Mouse (Mus musculus) kidney, postnatal 0 days (tissue): ENCODE data around the gene Wnt5b. TPM values are rescaled to one million over a fixed set of nuclear protein-coding genes. Genes with fewer than 3 reads are reported as not detected.
A peak's percentile ranks its signal among the peaks of the same experiment; 100 is the strongest.

Experiments used
- ATAC-seq: fragments of 200-750 bp; cut with Nextera tagmentation; replicated peaks from 2 replicates; pipeline ENCODE4 v1.8.0; 2017; ENCODE audit warnings: low read depth, moderate number of reproducible peaks, moderate TSS enrichment, moderate library complexity; ENCODE audit not compliant: low FRiP score
- DNase-seq: peaks from one replicate; pipeline ENCODE4 v3.0.0-alpha.2; 2016; ENCODE audit warnings: low spot score
- H3K27ac ChIP-seq: fragments of 300-500 bp; sonication (generic); 2 replicates; pipeline ENCODE4 v1.5.1; 2014; ENCODE audit warnings: mild to moderate bottlenecking
- H3K27me3 ChIP-seq: fragments of 300-500 bp; sonication (generic); 2 replicates; pipeline ENCODE4 v1.6.1; 2014; ENCODE audit warnings: low read length, mixed read lengths; ENCODE audit not compliant: insufficient read depth
- H3K36me3 ChIP-seq: fragments of 300-500 bp; sonication (generic); 2 replicates; pipeline ENCODE4 v1.6.1; 2014; ENCODE audit warnings: low read length, mixed read lengths; ENCODE audit not compliant: insufficient read depth
- H3K4me1 ChIP-seq: fragments of 300-500 bp; sonication (generic); replicated peaks from 2 replicates; pipeline ENCODE4 v1.6.1; 2014; ENCODE audit warnings: antibody characterized with exemption, low read length, mixed read lengths; ENCODE audit not compliant: insufficient read depth
- H3K4me2 ChIP-seq: fragments of 300-500 bp; sonication (generic); 2 replicates; pipeline ENCODE4 v1.6.1; 2014; ENCODE audit warnings: mild to moderate bottlenecking, low read length, moderate library complexity, mixed read lengths
- H3K4me3 ChIP-seq: fragments of 300-500 bp; sonication (generic); replicated peaks from 2 replicates; pipeline ENCODE4 v1.5.1; 2014; ENCODE audit warnings: low read depth, low read length
- H3K9ac ChIP-seq: fragments of 300-500 bp; sonication (generic); 2 replicates; pipeline ENCODE4 v1.6.1; 2014; ENCODE audit warnings: low read depth, low read length
- H3K9me3 ChIP-seq: fragments of 300-500 bp; sonication (generic); replicated peaks from 2 replicates; pipeline ENCODE4 v1.6.1; 2016; ENCODE audit warnings: low read length, inconsistent platforms, mixed read lengths
- CTCF ChIP-seq: IDR thresholded peaks from 2 replicates; pipeline ENCODE4 v1.5.1; 2016; ENCODE audit warnings: antibody characterized with exemption, low read depth, mild to moderate bottlenecking, moderate library complexity
- WGBS: fragments of 180-500 bp; shearing (Covaris S2); extraction: QIAGEN DNeasy Blood & Tissue Kit; methylation state at CpG from one replicate; pipeline ENCODE4 v1.1.7; 2014; 5-methylcytosine and 5-hydroxymethylcytosine counted together
- polyA plus RNA-seq: library from polyadenylated mRNA; unstranded; fragments of >200 nt; fragmentation: Nextera tagmentation; extraction: Ambion mirVana; gene quantifications from 2 replicates; pipeline ENCODE4 v1.2.1, GENCODE M21; 2015

The Wnt5b gene
- polyA plus RNA-seq, 1 experiment from 2014 or later = 12.2 TPM

DNA sequence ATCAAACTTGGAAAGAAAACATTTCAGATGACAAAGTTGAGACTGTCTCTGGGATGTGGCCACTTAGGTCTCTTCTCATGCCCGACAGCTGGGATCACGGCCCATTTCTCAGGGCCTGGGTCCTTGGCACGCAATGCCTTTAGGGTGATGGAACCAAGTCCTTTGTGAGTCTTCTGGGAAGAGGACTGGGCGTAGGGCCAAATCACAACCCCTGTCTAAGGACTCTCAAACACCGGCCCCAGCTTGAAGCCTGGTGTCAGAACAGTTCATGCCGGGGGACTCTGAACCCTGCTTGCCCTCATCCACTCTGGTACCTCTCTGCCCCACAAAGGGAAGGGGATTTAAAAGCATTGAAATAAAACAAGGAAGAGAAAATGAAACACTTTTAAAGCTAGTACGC lies 30.1 kb downstream of the Wnt5b start:
- Histone ChIP-seq H3K9me3 (no peaks in the 10 kb centered on the region), H3K27me3 (no peaks in the 10 kb centered on the region), H3K9ac (no peak overlapping the region), H3K4me1 (no peaks in the 10 kb centered on the region), H3K36me3 (no peaks in the 10 kb centered on the region), H3K4me3 (no peak overlapping the region), H3K27ac (0 out of 2 replicates have a peak overlapping the region, but pooled peaks have one; percentile 0), H3K4me2 (no peak overlapping the region)
- WGBS = 63% methylated on average over 7 of the region's 7 CpGs
- DNase-seq (no peak), ATAC-seq (no peak)
- TF ChIP-seq CTCF = no peak

GRCm38 (mm10) chr6:119513452-119513851 lies 30.7 kb downstream of the Wnt5b start:
- H3K9me3 ChIP-seq = no peaks in the 10 kb centered on the region
- no peak overlapping the region for H3K4me3 ChIP-seq
- H3K27ac ChIP-seq = 0 out of 2 replicates have a peak overlapping the region, but pooled peaks have one; percentile 0
- no peaks in the 10 kb centered on the region for H3K36me3 ChIP-seq
- WGBS = 37% methylated on average over 5 of the region's 5 CpGs
- no peaks in the 10 kb centered on the region for H3K27me3 ChIP-seq
- H3K4me1 ChIP-seq = no peaks in the 10 kb centered on the region
- H3K4me2 ChIP-seq = no peak overlapping the region
- ATAC-seq (no peak), DNase-seq (peak; percentile 42)
- no peak overlapping the region for H3K9ac ChIP-seq
- TF ChIP-seq CTCF = no peak

- 78% methylated on average over 11 of the region's 11 CpGs for WGBS
- TF ChIP-seq CTCF = no peak
- Histone ChIP-seq H3K9me3 (no peaks in the 10 kb centered on the region), H3K4me3 (no peak overlapping the region), H3K27ac (no peak overlapping the region), H3K9ac (no peak overlapping the region), H3K27me3 (no peaks in the 10 kb centered on the region), H3K4me1 (no peaks in the 10 kb centered on the region), H3K4me2 (no peak overlapping the region), H3K36me3 (no peaks in the 10 kb centered on the region)
- DNase-seq (no peak), ATAC-seq (no peak)
These were observed 31.4 kb downstream of the Wnt5b start for GRCm38 (mm10) chr6:119512701-119513100.

GRCm38 (mm10) chr6:119509437-119510037 lies 34.6 kb downstream of the Wnt5b start:
- H3K9me3 ChIP-seq = no peaks in the 10 kb centered on the region
- DNase-seq (no peak), ATAC-seq (no peak)
- TF ChIP-seq CTCF = no peak
- no peaks in the 10 kb centered on the region for H3K4me1 ChIP-seq
- WGBS = 88% methylated on average over 13 of the region's 13 CpGs
- no peaks in the 10 kb centered on the region for H3K36me3 ChIP-seq
- no peaks in the 10 kb centered on the region for H3K27me3 ChIP-seq
- H3K9ac ChIP-seq = no peak overlapping the region
- H3K27ac ChIP-seq = no peak overlapping the region
- no peak overlapping the region for H3K4me2 ChIP-seq
- no peak overlapping the region for H3K4me3 ChIP-seq

- DNase-seq = peak; percentile 52
- 46% methylated on average over 10 of the region's 10 CpGs for WGBS
- no peak for ATAC-seq
- Histone ChIP-seq H3K4me3 (no peak overlapping the region), H3K4me1 (no peaks in the 10 kb centered on the region), H3K27ac (no peak overlapping the region), H3K9ac (no peak overlapping the region), H3K9me3 (no peaks in the 10 kb centered on the region), H3K27me3 (no peaks in the 10 kb centered on the region), H3K4me2 (no peak overlapping the region), H3K36me3 (no peaks in the 10 kb centered on the region)
- no peak for TF ChIP-seq CTCF
These were observed 35.3 kb downstream of the Wnt5b start for GRCm38 (mm10) chr6:119508634-119509375.

DNA sequence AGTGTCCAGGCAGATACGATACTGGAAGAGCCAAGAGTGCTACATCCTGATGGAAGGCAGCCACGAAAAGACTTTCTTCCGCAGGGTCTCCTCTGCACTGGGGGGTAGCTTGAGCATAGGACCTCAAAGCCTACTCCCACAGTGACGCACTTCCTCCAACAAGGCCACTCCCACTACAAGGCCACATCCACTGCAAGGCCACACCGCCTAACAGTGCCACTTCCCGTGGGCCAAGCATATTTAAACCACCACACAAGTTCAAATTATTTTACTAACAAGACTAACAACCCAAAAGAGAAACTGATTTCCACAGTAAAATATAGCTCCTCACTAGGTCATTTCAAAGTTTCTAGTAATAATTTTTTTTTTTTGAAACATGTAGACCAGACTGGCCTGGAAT lies 35.9 kb downstream of the Wnt5b start:
- TF ChIP-seq CTCF = no peak
- 75% methylated on average over 6 of the region's 6 CpGs for WGBS
- H3K27me3 ChIP-seq = no peaks in the 10 kb centered on the region

More for the DNA sequence above, 35.9 kb downstream of the Wnt5b start:
- Histone ChIP-seq H3K4me2 (no peak overlapping the region), H3K27ac (no peak overlapping the region), H3K9ac (no peak overlapping the region), H3K36me3 (no peaks in the 10 kb centered on the region), H3K4me3 (no peak overlapping the region), H3K4me1 (no peaks in the 10 kb centered on the region), H3K9me3 (no peaks in the 10 kb centered on the region)
- ATAC-seq = no peak
- DNase-seq = no peak
